Mouse (Mus musculus) layer of hippocampus, adult 18-20 months (tissue): ENCODE results near the gene Ift81. TPM values are rescaled to one million over a fixed set of nuclear protein-coding genes. Genes with fewer than 3 reads are reported as not detected.

Experiments
- total RNA-seq, 2 experiments: library from RNA; stranded (reverse); gene quantifications; 2 replicates each; pipeline ENCODE4 v1.2.3; 2021

The Ift81 gene
- total RNA-seq, 2 experiments from 2014 or later = 40.9 to 46.9 TPM

Other genes with a start within 250 kb of the Ift81 start
- 10 to 100 TPM; 26.1 to 30.9 TPM for gene Gpn3, start 242.6 kb downstream of the Ift81 start, total RNA-seq
- 10 to 100 TPM; 74.6 to 84.3 TPM for gene Fam216a, start 242.2 kb downstream of the Ift81 start, total RNA-seq
- gene Arpc3, start 222.6 kb downstream of the Ift81 start, total RNA-seq = 100 to 1,000 TPM; 255 to 271 TPM
- gene Anapc7, start 192.8 kb downstream of the Ift81 start, total RNA-seq = 10 to 100 TPM; 30.6 to 34.9 TPM
- gene Atp2a2, start 112.3 kb downstream of the Ift81 start, total RNA-seq = 100 to 1,000 TPM; 601 to 621 TPM
- 1 to 10 TPM; 7.2 to 9.9 TPM for gene P2rx7, start 29.4 kb upstream of the Ift81 start, total RNA-seq
- gene P2rx4, start 93.0 kb upstream of the Ift81 start, total RNA-seq = 10 to 100 TPM; 12.6 to 15.0 TPM
- 100 to 1,000 TPM in 1 of 2 experiments, 10 to 100 TPM in 1; 94.9 to 103 TPM for gene Camkk2, start 164.9 kb upstream of the Ift81 start, total RNA-seq
- 100 to 1,000 TPM; 196 to 200 TPM for gene Anapc5, start 206.8 kb upstream of the Ift81 start, total RNA-seq
- 10 to 100 TPM; 50.2 to 71.5 TPM for gene Rnf34, start 235.5 kb upstream of the Ift81 start, total RNA-seq